Mouse (Mus musculus) bone marrow, adult 2 months (tissue): ENCODE data around the gene Gabbr1.

Experiments
- CTCF ChIP-seq: fragments of 200-500 bp; IDR thresholded peaks from 2 replicates; pipeline ENCODE4 v1.5.1; 2011; ENCODE audit warnings: low read length, control low read depth; ENCODE audit not compliant: control insufficient read depth, insufficient read depth
- POLR2A ChIP-seq: fragments of 200-500 bp; IDR thresholded peaks from 2 replicates; pipeline ENCODE4 v1.6.1; 2011; ENCODE audit warnings: low read depth, mild to moderate bottlenecking, control low read depth, low read length, borderline replicate concordance; ENCODE audit not compliant: control insufficient read depth

DNA sequence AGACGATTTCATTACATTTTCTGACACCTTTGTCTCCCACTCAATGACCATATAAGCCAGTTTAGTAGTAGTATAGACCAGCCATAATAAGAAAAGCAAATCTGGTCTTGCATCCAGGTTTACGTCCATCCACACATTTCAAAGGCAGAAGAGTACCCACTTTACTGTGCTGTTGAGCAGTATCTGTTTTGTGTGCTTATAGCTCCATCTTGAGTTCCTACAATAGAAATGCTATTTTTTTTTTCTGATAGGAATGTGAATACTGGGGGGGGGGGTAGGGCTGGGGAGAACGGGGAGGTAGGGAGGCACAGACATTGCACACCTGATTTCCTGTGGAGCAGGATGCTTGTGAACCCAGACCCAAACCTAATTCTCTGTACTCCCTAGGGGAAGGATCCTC lies 2.2 kb downstream of the Gabbr1 start:
- TF ChIP-seq CTCF (no peak), POLR2A (no peak)
